Mouse (Mus musculus): ENCODE measurements around the gene Nek1. TPM values are rescaled to one million over a fixed set of nuclear protein-coding genes. Genes with fewer than 3 reads are reported as not detected.

Gene Nek1
- polyA plus RNA-seq, 1 experiment from 2014 or later, result 20.1 TPM

GRCm38 (mm10) chr8:60965306-60965705, 27.7 kb upstream of the Nek1 start:
- H3K27me3 ChIP-seq, result no peaks in the 10 kb centered on the region
- H3K9me3 ChIP-seq, result no peaks in the 10 kb centered on the region
- ATAC-seq (ENCODE audit: insufficient number of reproducible peaks, insufficient read depth, low FRiP score, low TSS enrichment, low read depth), result no peak
- no peak overlapping the region for H3K4me3 ChIP-seq (replicated peaks)
- WGBS, result 57% methylated on average over 6 of the region's 6 CpGs
- H3K36me3 ChIP-seq, result no peaks in the 10 kb centered on the region
- no peak overlapping the region for H3K27ac ChIP-seq
- H3K4me1 ChIP-seq (replicated peaks), result peaks cover 25% of the 10 kb centered on the region
- no peak overlapping the region for H3K9ac ChIP-seq (replicated peaks)
- H3K4me2 ChIP-seq, result no peak overlapping the region

- H3K4me2 ChIP-seq, result no peak overlapping the region
- no peak overlapping the region for H3K27ac ChIP-seq
- peaks cover 25% of the 10 kb centered on the region for H3K4me1 ChIP-seq (replicated peaks)
- H3K4me3 ChIP-seq (replicated peaks), result no peak overlapping the region
- no peaks in the 10 kb centered on the region for H3K27me3 ChIP-seq
- no peaks in the 10 kb centered on the region for H3K9me3 ChIP-seq
- no peak overlapping the region for H3K9ac ChIP-seq (replicated peaks)
- WGBS, result 72% methylated on average over 3 of the region's 3 CpGs
- no peaks in the 10 kb centered on the region for H3K36me3 ChIP-seq
- ATAC-seq (ENCODE audit: insufficient number of reproducible peaks, insufficient read depth, low FRiP score, low TSS enrichment, low read depth), result no peak
These were observed 27.3 kb upstream of the Nek1 start for GRCm38 (mm10) chr8:60965741-60966140.

GRCm38 (mm10) chr8:60969091-60969490, 23.9 kb upstream of the Nek1 start:
- Histone ChIP-seq H3K27ac (no peak overlapping the region), H3K9ac (replicated peaks) (no peak overlapping the region), H3K9me3 (no peaks in the 10 kb centered on the region), H3K36me3 (no peaks in the 10 kb centered on the region), H3K4me2 (no peak overlapping the region), H3K4me3 (replicated peaks) (no peak overlapping the region), H3K4me1 (replicated peaks) (peaks cover 17% of the 10 kb centered on the region), H3K27me3 (no peaks in the 10 kb centered on the region)
- no peak for ATAC-seq (ENCODE audit: insufficient number of reproducible peaks, insufficient read depth, low FRiP score, low TSS enrichment, low read depth)
- 36% methylated on average over 2 of the region's 2 CpGs for WGBS

GRCm38 (mm10) chr8:60971808-60972207, 21.2 kb upstream of the Nek1 start:
- Histone ChIP-seq H3K9me3 (no peaks in the 10 kb centered on the region), H3K4me2 (no peak overlapping the region), H3K27me3 (no peaks in the 10 kb centered on the region), H3K4me3 (replicated peaks) (no peak overlapping the region), H3K36me3 (no peaks in the 10 kb centered on the region), H3K9ac (replicated peaks) (no peak overlapping the region), H3K27ac (no peak overlapping the region), H3K4me1 (replicated peaks) (peaks cover 9% of the 10 kb centered on the region)
- ATAC-seq (ENCODE audit: insufficient number of reproducible peaks, insufficient read depth, low FRiP score, low TSS enrichment, low read depth), result no peak
- WGBS, result 69% methylated on average over 4 of the region's 4 CpGs

GRCm38 (mm10) chr8:60973448-60973847, 19.5 kb upstream of the Nek1 start:
- ATAC-seq (ENCODE audit: insufficient number of reproducible peaks, insufficient read depth, low FRiP score, low TSS enrichment, low read depth), result no peak
- 85% methylated on average over 2 of the region's 2 CpGs for WGBS
- H3K27me3 ChIP-seq, result no peaks in the 10 kb centered on the region

GRCm38 (mm10) chr8:60974837-60975236, 18.2 kb upstream of the Nek1 start:
- Histone ChIP-seq H3K9me3 (no peaks in the 10 kb centered on the region), H3K9ac (replicated peaks) (no peak overlapping the region), H3K27ac (no peak overlapping the region), H3K4me3 (replicated peaks) (no peak overlapping the region), H3K27me3 (no peaks in the 10 kb centered on the region), H3K36me3 (no peaks in the 10 kb centered on the region), H3K4me1 (replicated peaks) (peaks cover 11% of the 10 kb centered on the region), H3K4me2 (no peak overlapping the region)
- no peak for ATAC-seq (ENCODE audit: insufficient number of reproducible peaks, insufficient read depth, low FRiP score, low TSS enrichment, low read depth)
- 79% methylated on average over 2 of the region's 2 CpGs for WGBS

More at GRCm38 (mm10) chr8:60973448-60973847, 19.5 kb upstream of the Nek1 start:
- H3K4me3 ChIP-seq (replicated peaks), result no peak overlapping the region
- no peak overlapping the region for H3K9ac ChIP-seq (replicated peaks)
- no peak overlapping the region for H3K4me2 ChIP-seq
- H3K4me1 ChIP-seq (replicated peaks), result peaks cover 9% of the 10 kb centered on the region
- H3K36me3 ChIP-seq, result no peaks in the 10 kb centered on the region
- no peak overlapping the region for H3K27ac ChIP-seq
- no peaks in the 10 kb centered on the region for H3K9me3 ChIP-seq

GRCm38 (mm10) chr8:60976818-60977217, 16.2 kb upstream of the Nek1 start:
- no peak for ATAC-seq (ENCODE audit: insufficient number of reproducible peaks, insufficient read depth, low FRiP score, low TSS enrichment, low read depth)
- Histone ChIP-seq H3K36me3 (no peaks in the 10 kb centered on the region), H3K9ac (replicated peaks) (no peak overlapping the region), H3K27ac (no peak overlapping the region), H3K27me3 (no peaks in the 10 kb centered on the region), H3K4me1 (replicated peaks) (peaks cover 13% of the 10 kb centered on the region), H3K9me3 (no peaks in the 10 kb centered on the region), H3K4me2 (no peak overlapping the region), H3K4me3 (replicated peaks) (no peak overlapping the region)
- WGBS, result 70% methylated on average over 9 of the region's 9 CpGs

- Histone ChIP-seq H3K4me3 (replicated peaks) (no peak overlapping the region), H3K27me3 (no peaks in the 10 kb centered on the region), H3K4me2 (no peak overlapping the region), H3K36me3 (no peaks in the 10 kb centered on the region), H3K27ac (no peak overlapping the region), H3K9me3 (no peaks in the 10 kb centered on the region), H3K4me1 (replicated peaks) (peaks cover 5% of the 10 kb centered on the region; the same call in 1 of the 2 replicates), H3K9ac (replicated peaks) (no peak overlapping the region)
- WGBS, result 60% methylated on average over 5 of the region's 5 CpGs
- ATAC-seq (ENCODE audit: insufficient number of reproducible peaks, insufficient read depth, low FRiP score, low TSS enrichment, low read depth), result no peak
These were observed 14.5 kb upstream of the Nek1 start for GRCm38 (mm10) chr8:60978496-60978895.

GRCm38 (mm10) chr8:60981388-60981787, 11.6 kb upstream of the Nek1 start:
- ATAC-seq (ENCODE audit: insufficient number of reproducible peaks, insufficient read depth, low FRiP score, low TSS enrichment, low read depth), result no peak
- Histone ChIP-seq H3K27me3 (no peaks in the 10 kb centered on the region), H3K4me3 (replicated peaks) (no peak overlapping the region), H3K4me1 (replicated peaks) (peaks cover 5% of the 10 kb centered on the region; the same call in 1 of the 2 replicates), H3K9ac (replicated peaks) (no peak overlapping the region), H3K27ac (no peak overlapping the region), H3K36me3 (no peaks in the 10 kb centered on the region), H3K4me2 (peak overlapping the region; percentile 95), H3K9me3 (no peaks in the 10 kb centered on the region)
- WGBS, result 6% methylated on average over 1 of the region's 1 CpGs

- peak within 1 kb of the TSS; percentile 69 for H3K27ac ChIP-seq
- under 1% methylated on average over 101 of the region's 101 CpGs for WGBS
- H3K9me3 ChIP-seq, result no peaks in the 10 kb centered on the region
- no peaks in the 10 kb centered on the region for H3K27me3 ChIP-seq
- no peaks in the 10 kb centered on the region for H3K36me3 ChIP-seq
- peak within 1 kb of the TSS; percentile 76 for H3K4me3 ChIP-seq (replicated peaks)
- peak within 1 kb of the TSS; percentile 95 for H3K4me2 ChIP-seq
- H3K9ac ChIP-seq (replicated peaks), result peak within 1 kb of the TSS; percentile 66
- H3K4me1 ChIP-seq (replicated peaks), result peaks cover 5% of the 10 kb centered on the region; the same call in 1 of the 2 replicates
- peak; percentile 99 for ATAC-seq (ENCODE audit: insufficient number of reproducible peaks, insufficient read depth, low FRiP score, low TSS enrichment, low read depth)
These were observed 10.0 kb upstream of the Nek1 start, which contains the start of gene Clcn3 for GRCm38 (mm10) chr8:60982701-60983687. Clcn3 (minus strand) TSS chr8:60983300.

GRCm38 (mm10) chr8:60983688-60984079, 9.3 kb upstream of the Nek1 start:
- Histone ChIP-seq H3K27ac (0 out of 2 replicates have a peak overlapping the region, but pooled peaks have one; percentile 50), H3K9ac (replicated peaks) (peak overlapping the region; percentile 66)
- ATAC-seq (ENCODE audit: insufficient number of reproducible peaks, insufficient read depth, low FRiP score, low TSS enrichment, low read depth), result peak; percentile 33

More at GRCm38 (mm10) chr8:60983688-60984079, 9.3 kb upstream of the Nek1 start:
- no peaks in the 10 kb centered on the region for H3K27me3 ChIP-seq
- peak overlapping the region; percentile 95 for H3K4me2 ChIP-seq
- no peaks in the 10 kb centered on the region for H3K9me3 ChIP-seq
- peaks cover 5% of the 10 kb centered on the region; the same call in 1 of the 2 replicates for H3K4me1 ChIP-seq (replicated peaks)
- H3K36me3 ChIP-seq, result no peaks in the 10 kb centered on the region
- H3K4me3 ChIP-seq (replicated peaks), result peak overlapping the region; percentile 76
- WGBS, result 15% methylated on average over 9 of the region's 9 CpGs
